Mouse (Mus musculus): ENCODE measurements around the gene Msmp.
"Not testable (repeated sequence)": the region's sequence is repeated elsewhere in the genome, so short reads cannot be mapped to it uniquely, and the experiment has no call there.

Msmp gene

DNA sequence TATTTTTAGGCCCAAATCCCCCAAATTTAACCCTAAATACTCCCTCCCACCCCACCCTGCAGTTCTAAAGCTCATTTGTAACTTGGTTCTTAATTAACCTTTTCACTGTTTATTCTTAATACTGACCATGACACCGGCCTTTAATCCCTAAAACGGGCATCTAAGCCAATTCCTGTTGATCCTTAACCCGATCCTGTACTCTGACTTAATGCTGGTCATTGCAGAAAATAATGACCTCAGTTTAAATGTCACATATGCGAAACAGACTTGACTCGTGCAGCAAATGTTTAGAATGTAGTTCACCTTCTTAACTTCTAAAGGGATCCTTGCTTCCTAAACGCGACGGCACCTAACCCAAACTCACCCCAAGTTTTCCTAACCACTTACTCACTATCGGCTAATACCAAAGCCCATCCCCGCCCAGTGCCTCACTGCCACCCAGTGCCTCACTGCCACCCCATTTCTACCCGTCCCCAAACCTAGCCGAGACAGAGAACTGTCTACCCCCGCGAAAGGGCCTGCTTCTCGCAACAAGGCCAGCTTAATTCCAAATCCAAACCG lies 22.8 kb downstream of the Msmp start:
- no peak for DNase-seq

DNA sequence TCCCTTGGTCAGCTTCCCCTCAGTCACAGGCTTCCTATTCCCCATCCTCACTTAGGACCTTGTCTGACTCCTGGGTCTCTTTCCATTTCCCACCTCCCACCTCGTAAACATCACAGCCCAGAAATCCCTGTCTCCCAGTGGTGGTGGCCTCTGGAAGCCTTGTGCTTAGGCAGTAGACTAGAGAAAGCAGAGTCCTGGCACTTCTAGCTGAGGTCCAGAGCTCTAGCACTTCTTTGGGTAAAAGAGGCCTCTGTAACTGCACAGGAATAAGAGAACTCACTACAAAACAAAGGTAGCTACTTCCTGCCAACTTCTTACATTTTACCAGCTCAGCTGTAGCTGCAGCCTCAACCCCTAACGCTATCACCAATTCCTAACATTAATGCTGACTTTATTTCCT lies 23.3 kb downstream of the Msmp start:
- DNase-seq = no peak

DNA sequence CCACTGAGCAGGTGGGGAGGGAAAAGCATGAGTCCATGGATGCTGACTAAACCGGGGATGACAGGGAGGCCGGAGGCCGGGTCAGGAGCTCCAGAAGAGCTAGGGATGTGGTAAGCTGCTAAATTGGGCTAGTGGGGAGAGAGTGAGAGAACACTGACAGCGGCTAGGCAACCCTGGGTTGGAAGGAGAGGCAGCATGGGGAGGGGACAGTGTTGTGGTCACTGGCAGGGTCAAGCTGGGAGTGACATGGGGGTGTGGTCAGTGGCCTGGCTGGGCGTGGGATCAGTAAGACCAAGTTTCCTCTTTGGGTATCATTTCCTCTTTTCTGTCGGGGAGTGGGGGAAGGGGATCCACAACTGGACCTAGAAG lies 24.1 kb downstream of the Msmp start:
- no peak for DNase-seq

DNA sequence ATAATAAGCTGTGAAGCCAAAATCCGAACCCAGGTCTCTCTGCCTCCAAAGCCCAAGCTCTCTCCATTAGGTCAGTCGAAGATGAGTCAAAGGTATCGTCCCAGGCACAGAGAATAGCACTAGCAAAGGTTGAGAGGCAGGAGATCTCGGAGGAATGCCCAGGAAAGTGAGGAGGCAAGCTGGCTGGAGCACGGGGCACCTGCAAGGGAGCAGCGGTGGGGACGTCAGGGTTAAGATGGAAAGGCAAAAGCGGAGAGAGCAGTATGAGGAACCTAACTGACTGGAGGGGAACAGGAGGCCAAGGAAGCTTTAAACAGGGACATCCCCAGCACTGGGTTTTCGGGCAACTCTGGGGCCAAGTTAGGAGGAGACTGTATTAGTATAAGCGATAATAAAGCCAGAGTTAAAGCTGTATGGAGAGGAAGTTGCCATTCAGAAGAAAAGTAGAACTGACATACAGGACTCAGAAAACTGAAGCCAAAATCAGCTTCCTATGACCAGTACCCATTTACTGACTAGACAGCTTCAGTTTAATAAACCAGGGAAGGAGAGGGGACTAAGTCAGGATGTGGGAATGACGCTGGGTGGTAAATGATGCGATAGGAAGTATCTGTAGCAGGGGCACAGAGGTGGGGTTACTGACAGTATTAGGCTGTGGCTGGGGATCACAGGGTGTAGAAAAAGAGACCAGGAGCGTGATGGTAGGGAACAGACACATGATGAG lies 24.6 kb downstream of the Msmp start:
- no peak for DNase-seq

DNA sequence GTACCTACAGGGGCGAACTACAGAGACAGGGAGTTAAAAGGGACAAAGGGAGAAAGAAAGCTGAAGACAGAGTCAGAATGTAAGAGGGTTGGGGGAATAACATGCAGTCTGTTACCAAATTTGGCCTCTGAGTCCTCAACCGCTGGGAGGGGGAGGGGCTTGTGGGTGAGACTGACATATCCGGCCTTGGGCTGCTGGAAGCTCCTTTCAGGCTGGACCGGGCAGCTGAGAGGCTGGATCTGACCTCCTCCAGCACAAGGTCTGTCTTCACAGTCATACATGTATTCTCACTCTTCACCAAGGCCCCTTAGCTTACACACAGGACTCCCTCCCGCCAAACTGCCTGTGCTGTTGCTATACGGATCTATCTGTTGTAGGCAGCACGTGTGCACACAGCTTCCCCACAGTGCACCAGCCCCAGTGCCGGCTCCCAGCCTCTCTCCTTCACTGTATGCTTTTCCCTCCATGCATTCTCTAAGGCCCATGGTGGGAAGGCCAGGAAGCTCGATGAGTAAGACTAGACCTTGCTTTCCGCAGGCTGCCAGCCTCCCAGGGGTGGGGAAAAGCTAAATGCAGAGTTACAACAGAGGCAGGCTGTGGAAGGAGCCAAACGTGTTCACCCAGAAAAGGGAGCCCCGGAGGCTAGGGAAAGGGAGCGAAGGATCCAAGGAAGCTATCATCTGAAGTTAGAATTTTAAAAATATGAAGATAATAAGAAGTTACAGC lies 25.5 kb downstream of the Msmp start:
- DNase-seq = peak; percentile 36

DNA sequence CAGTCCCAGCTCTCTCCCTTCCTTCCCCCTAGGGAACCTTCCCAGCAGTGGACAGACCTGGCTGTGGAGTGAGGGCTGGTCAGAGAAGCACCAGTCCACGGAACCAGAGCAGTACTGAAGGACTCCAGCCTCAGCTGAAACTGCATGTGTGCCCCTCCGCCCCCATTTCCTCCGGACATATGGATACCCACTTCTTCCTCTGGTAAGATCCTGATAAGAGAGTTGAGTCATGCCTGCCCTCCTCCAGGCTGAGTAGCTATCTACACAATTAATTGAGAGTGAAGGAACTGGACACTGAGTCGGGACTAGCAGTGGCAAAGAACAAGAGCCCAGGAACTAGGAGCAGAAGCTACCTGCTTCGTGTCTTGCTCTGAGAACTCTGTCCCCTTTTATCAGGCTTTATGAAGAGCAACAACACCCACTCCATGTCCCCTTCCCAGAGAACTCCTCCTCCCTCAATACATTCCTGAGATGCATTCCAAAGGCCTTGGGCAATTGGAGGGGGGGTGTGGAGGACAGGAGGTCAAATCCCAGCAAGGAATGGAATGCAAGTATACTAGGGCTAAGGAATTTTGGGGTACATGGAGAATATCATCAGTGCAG lies 26.2 kb downstream of the Msmp start:
- peak; percentile 24 for DNase-seq

DNA sequence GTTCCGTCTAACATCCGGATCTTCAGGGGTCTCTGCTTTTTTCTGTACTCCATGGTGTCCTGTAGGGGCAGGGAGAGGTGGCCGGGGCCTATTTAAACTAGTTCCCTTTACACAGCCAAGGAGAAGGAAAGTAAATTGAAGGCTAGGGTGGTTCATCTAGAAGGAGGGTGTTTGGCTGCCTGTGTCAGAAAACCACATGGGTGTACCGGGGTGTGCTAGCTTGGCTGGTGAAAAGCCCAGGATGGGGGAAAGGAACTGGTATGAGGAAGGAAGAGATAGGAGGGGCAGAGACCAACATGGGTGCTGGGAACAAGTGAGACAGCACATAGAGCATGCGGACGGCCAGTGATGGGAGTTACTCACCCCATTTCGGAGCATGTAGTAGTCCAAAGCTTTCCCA lies 28.4 kb downstream of the Msmp start:
- no peak for DNase-seq

DNA sequence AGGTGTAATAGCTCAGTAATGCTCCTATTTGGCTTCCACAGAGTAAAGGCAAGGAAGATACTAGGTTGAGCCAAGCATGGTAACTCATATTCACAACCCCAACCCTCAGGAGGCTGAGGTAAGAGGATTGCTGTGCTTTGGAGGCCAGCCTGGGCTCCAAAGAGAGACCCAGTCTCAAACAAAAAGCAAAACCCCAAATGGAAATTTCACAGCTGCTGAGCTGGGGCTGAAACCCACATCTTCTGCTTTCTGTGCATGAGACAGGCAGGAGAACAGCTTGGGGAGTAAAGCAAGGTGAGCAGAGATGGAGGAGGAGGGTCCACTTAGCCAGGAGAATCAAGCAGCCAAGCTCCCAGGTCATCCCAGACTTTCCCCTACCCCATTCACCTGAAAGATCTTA lies 30.4 kb downstream of the Msmp start:
- no peak for DNase-seq

DNA sequence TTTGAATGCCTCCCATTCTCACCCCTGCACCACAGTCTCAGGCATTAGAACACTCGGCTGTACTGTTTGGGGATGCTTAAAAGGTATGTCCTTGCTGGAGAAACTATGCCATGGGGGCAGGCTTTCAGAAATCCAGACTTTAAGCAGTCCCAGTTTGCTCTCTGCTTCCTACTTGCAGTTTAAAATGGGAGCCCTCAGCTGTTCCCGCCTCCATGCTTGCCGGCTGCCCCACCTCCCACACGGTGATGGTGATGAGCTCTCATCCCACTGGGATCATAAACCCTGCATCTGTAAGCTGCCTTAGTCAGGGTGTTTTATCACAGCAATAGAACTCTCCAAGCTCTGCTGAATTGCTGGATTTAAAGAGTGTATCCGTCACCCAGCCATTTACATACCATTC lies 31.9 kb downstream of the Msmp start:
- no peak for DNase-seq

DNA sequence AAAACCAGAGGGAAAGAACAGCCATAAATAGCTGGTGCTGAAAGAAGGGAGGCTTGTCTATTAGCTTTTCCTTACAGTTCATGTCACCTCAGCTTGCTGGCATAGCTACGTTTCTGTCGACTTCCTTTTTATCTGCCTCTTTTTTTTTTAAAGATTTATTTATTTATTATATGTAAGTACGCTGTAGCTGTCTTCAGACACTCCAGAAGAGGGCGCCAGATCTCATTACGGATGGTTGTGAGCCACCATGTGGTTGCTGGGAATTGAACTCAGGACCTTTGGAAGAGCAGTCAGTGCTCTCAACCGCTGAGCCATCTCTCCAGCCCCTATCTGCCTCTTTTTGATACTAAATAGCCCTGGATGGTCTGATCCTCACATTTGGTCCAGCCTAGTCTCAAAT lies 32.4 kb downstream of the Msmp start:
- not testable (repeated sequence) for DNase-seq

DNA sequence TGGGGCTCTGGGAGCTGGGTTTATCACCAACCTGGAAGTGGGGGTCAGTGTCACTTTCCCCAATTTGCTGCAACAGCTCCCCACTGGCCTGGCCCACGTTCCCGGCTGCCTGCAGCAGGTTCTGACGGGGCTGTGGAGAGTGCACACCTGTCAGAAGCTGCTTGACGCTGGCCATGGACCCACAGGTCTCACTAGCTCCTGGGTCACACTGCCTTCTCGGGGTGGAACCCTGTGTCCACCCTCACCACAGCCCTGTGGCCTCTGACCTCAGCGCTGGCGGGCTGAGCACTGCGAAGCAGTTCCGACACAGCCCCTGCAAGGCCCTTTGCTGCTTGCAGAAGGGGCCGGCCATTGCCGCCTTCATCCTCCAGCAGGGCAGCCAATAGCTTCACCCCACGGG lies 35.2 kb downstream of the Msmp start:
- DNase-seq = no peak

DNA sequence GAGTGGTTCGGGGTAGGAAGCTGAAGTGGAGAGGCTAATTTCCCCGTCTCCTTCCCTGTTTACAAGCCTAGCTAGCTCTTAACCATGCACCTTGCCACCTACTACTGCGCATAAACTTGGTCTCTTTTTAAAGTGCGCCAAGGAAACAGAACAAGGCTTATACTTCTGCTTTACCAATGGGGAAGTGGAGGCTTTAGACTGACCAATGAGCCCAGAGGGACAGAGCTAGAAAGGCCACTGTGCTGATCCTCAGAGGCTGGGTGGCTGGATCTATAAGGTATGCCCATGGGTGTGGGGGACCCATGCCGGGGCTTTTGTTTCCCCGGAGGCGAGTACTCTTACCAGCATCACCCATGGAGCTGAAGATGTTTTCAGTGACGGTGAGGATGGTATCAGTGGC lies 37.1 kb downstream of the Msmp start:
- DNase-seq = no peak

DNA sequence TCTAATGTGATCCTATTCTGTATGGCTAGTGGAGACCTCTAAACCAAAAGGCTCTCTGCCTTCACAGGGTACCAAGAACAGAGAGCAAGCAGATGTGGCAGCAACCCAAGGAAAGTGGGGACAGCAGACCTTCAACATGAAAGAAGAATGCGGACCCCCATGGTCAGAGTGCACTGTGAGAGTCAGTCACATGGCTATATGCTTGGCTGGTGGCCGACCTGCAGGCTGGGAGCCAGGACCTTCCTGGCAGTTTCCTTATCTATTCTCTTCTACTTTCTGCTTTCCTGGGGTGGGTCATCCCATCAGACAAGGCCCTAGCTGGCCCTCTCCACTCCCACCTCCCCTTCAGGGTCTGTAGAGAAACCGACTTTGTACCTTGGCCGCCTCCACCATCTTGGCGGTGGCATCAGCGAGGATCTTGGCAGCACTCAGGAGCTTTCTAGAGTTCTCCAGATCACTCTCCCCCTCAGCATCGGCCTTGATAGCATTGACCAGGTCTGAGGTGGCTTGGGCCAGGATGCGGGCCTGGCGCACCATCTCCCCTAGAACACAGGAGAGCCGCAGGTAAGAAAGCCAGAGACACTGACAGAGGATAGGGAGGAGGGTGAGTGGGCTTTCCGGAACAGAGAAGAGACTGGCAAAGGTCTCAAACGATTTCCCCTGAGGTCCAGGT lies 37.8 kb downstream of the Msmp start:
- no peak for DNase-seq

DNA sequence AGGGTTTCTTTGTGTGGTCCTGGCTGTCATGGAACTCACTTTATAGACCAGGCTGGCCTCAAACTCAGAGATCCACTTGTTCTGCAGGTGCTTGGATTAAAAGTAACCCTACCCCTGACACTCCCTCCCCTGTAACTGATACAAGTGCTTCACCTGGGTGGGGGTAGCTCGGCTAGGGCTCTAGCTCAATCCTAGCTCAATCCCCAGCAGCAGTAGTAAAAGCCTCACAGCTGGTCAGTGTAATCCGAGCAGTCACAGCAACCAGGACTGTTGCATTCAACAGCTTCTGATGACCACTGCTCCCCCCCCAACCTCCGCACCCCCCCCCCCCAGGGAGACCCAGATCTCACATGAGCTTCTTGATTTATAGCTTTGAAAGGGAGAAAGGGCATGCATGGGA lies 42.2 kb downstream of the Msmp start:
- DNase-seq = no peak

DNA sequence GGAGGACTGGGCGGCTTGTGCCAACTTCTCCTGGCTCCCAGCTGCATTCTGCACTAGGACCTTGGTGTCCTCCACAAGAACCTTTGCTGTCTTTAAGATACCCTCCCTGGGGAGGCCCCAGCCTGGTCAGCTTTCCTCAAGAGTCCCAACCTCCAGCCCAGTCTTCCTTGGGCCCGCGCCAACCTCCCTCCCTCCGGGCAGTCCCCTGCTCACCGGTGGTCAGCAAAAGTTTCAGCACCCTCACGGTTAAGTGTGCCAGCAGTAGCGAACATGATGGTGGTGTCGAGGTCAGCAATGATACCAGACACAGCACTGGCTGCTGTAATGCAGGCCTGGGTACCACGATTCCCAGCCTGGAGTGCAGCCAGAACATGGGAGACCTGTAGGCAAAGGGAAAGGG lies 48.3 kb downstream of the Msmp start:
- no peak for DNase-seq

DNA sequence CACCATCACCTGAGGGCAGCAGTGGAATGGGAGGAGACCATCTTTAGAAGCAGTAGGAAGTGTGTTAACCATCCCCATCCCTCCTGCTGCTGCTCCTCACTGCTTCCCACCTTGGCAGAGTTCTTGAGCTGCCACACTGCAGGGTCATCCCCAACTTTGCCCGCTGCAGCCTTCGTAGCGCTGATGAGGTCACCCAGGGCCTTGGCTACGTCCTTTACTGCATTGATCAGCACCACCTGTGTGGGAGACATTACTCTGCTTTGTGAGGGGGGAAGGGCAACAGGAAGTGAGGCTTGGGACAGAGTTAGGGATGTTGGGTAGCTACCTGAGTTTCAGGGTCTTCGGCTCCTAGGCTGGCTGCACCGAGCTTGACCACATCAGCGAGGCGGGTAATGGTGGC lies 48.7 kb downstream of the Msmp start:
- no peak for DNase-seq

DNA sequence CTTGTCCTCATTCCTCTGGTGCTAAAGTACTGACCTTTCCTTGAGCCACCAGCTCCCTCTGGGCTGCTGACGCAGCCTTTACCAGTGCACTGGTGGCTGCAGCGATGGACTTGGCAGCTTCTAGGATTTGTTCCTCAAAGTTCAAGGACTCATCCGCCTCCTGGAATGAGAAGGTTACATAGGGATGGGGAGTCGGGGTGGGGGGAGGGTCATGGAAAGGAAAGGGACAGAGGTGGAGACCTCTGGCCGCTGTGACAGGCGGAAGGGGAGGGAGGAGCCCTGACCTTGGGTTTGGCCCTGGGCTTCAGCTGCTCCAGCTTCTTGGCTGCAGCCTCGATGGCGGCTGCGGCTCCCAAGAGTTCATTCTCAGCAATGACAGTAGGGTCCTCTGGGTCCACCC lies 51.0 kb downstream of the Msmp start:
- no peak for DNase-seq
